Mouse (Mus musculus) megakaryocyte, embryonic 14.5 days (primary cell): ENCODE results near the gene Cldn9. TPM values are rescaled to one million over a fixed set of nuclear protein-coding genes. Genes with fewer than 3 reads are reported as not detected.
A peak's percentile ranks its signal among the peaks of the same experiment; 100 is the strongest.

ENCODE experiments used
- H3K27me3 ChIP-seq: replicated peaks from 2 replicates; pipeline ENCODE3; 2012; ENCODE audit warnings: inconsistent platforms
- H3K36me3 ChIP-seq: replicated peaks from 2 replicates; pipeline ENCODE3; 2012; ENCODE audit warnings: low read length, inconsistent platforms, mixed read lengths
- H3K4me1 ChIP-seq: 2 replicates; pipeline ENCODE4 v1.6.1; 2012; ENCODE audit warnings: inconsistent platforms
- H3K4me3 ChIP-seq: replicated peaks from 2 replicates; pipeline ENCODE3; 2012; ENCODE audit warnings: moderate library complexity, mild to moderate bottlenecking, inconsistent platforms
- H3K9me3 ChIP-seq: 2 replicates; pipeline ENCODE4 v1.6.1; 2012; ENCODE audit warnings: inconsistent platforms
- FLI1 ChIP-seq: IDR thresholded peaks from 2 replicates; pipeline ENCODE4 v1.6.1; 2012; ENCODE audit warnings: low read length, inconsistent platforms, mixed read lengths
- GATA1 ChIP-seq: IDR thresholded peaks from 3 replicates; pipeline ENCODE4 v1.6.1; 2012; ENCODE audit warnings: mixed read lengths, low read length, inconsistent platforms, borderline replicate concordance
- polyA plus RNA-seq: library from polyadenylated mRNA; stranded (reverse); fragments of >175 nt; gene quantifications from 2 replicates; pipeline ENCODE4 v1.2.3, GENCODE M21; 2012; ENCODE audit warnings: low replicate concordance; ENCODE audit not compliant: insufficient read depth

The Cldn9 gene
- polyA plus RNA-seq, 1 experiment = not detected

GRCm38 (mm10) chr17:23658450-23658849 lies 25.4 kb downstream of the Cldn9 start:
- H3K27me3 ChIP-seq = peaks cover 77% of the 10 kb centered on the region
- no peaks in the 10 kb centered on the region for H3K36me3 ChIP-seq
- peaks cover 19% of the 10 kb centered on the region for H3K4me1 ChIP-seq
- TF ChIP-seq GATA1 (no peak), FLI1 (no peak)
- H3K9me3 ChIP-seq = no peaks in the 10 kb centered on the region
- H3K4me3 ChIP-seq = no peak overlapping the region

GRCm38 (mm10) chr17:23654410-23654809 lies 29.4 kb downstream of the Cldn9 start:
- TF ChIP-seq GATA1 (no peak), FLI1 (no peak)
- H3K4me3 ChIP-seq = no peak overlapping the region
- no peaks in the 10 kb centered on the region for H3K9me3 ChIP-seq
- no peaks in the 10 kb centered on the region for H3K4me1 ChIP-seq
- peaks cover 46% of the 10 kb centered on the region for H3K27me3 ChIP-seq
- H3K36me3 ChIP-seq = no peaks in the 10 kb centered on the region

GRCm38 (mm10) chr17:23654001-23654400 lies 29.8 kb downstream of the Cldn9 start:
- H3K27me3 ChIP-seq = peaks cover 46% of the 10 kb centered on the region
- no peaks in the 10 kb centered on the region for H3K36me3 ChIP-seq
- H3K9me3 ChIP-seq = no peaks in the 10 kb centered on the region
- TF ChIP-seq GATA1 = no peak
- no peak overlapping the region for H3K4me3 ChIP-seq
- H3K4me1 ChIP-seq = no peaks in the 10 kb centered on the region

GRCm38 (mm10) chr17:23653324-23653723 lies 30.5 kb downstream of the Cldn9 start:
- peaks cover 43% of the 10 kb centered on the region for H3K27me3 ChIP-seq
- H3K9me3 ChIP-seq = no peaks in the 10 kb centered on the region
- H3K36me3 ChIP-seq = no peaks in the 10 kb centered on the region
- no peak for TF ChIP-seq GATA1
- TF ChIP-seq FLI1 = no peak
- no peak overlapping the region for H3K4me3 ChIP-seq
- no peaks in the 10 kb centered on the region for H3K4me1 ChIP-seq

GRCm38 (mm10) chr17:23651363-23651762 lies 32.5 kb downstream of the Cldn9 start:
- Histone ChIP-seq H3K9me3 (no peaks in the 10 kb centered on the region), H3K27me3 (peaks cover 39% of the 10 kb centered on the region), H3K4me3 (no peak overlapping the region), H3K36me3 (no peaks in the 10 kb centered on the region), H3K4me1 (no peaks in the 10 kb centered on the region)
- TF ChIP-seq FLI1 (no peak), GATA1 (no peak)

GRCm38 (mm10) chr17:23645894-23646293 lies 37.9 kb downstream of the Cldn9 start:
- TF ChIP-seq GATA1 (no peak), FLI1 (no peak)
- Histone ChIP-seq H3K9me3 (peaks cover 15% of the 10 kb centered on the region), H3K27me3 (peaks cover 47% of the 10 kb centered on the region), H3K4me1 (peaks cover 10% of the 10 kb centered on the region), H3K36me3 (no peaks in the 10 kb centered on the region), H3K4me3 (no peak overlapping the region)

- H3K4me1 ChIP-seq = peaks cover 10% of the 10 kb centered on the region
- peak within 1 kb of the TSS; percentile 89 for H3K4me3 ChIP-seq
- H3K9me3 ChIP-seq = peaks cover 15% of the 10 kb centered on the region
- no peaks in the 10 kb centered on the region for H3K36me3 ChIP-seq
- H3K27me3 ChIP-seq = peaks cover 51% of the 10 kb centered on the region
- no peak for TF ChIP-seq FLI1
- TF ChIP-seq GATA1 = no peak
These were observed 39.0 kb downstream of the Cldn9 start, which contains the start of gene Mmp25 for GRCm38 (mm10) chr17:23644613-23645495. Mmp25 (minus strand) TSS chr17:23645277.

Other genes starting within 250 kb of the Cldn9 start
- 0.01 TPM in 1 of 2 replicates, not detected in the other for gene Vmn2r117, start 204.3 kb downstream of the Cldn9 start, polyA plus RNA-seq
- 4.9 and 8.0 TPM in 2 replicates for gene Zfp213, start 119.8 kb downstream of the Cldn9 start, polyA plus RNA-seq
- 0.96 TPM in 1 of 2 replicates, not detected in the other for gene Zfp13, start 84.5 kb downstream of the Cldn9 start, polyA plus RNA-seq
- not detected in 2 replicates for gene Zscan10, start 83.2 kb downstream of the Cldn9 start, polyA plus RNA-seq
- not detected in 2 replicates for gene Mmp25, start 38.7 kb downstream of the Cldn9 start, polyA plus RNA-seq
- not detected in 2 replicates for gene Bicdl2, start 23.5 kb downstream of the Cldn9 start, polyA plus RNA-seq
- 263 and 516 TPM in 2 replicates for gene Hcfc1r1, start 10.4 kb downstream of the Cldn9 start, polyA plus RNA-seq
- 67.3 and 89.9 TPM in 2 replicates for gene Thoc6, start 10.1 kb downstream of the Cldn9 start, polyA plus RNA-seq
- 3.1 TPM in 1 of 2 replicates, not detected in the other for gene Tnfrsf12a, start 6.6 kb downstream of the Cldn9 start, polyA plus RNA-seq
- gene Cldn6, start 4.8 kb downstream of the Cldn9 start, polyA plus RNA-seq = 0.48 TPM in 1 of 2 replicates, not detected in the other
- gene 1520401A03Rik, start 38.8 kb upstream of the Cldn9 start, polyA plus RNA-seq = 0.22 TPM in 1 of 2 replicates, not detected in the other
- 43.9 and 71.2 TPM in 2 replicates for gene Pkmyt1, start 42.3 kb upstream of the Cldn9 start, polyA plus RNA-seq
- gene Paqr4, start 56.8 kb upstream of the Cldn9 start, polyA plus RNA-seq = 1.7 TPM in 1 of 2 replicates, not detected in the other
- not detected in 2 replicates for gene Kremen2, start 61.8 kb upstream of the Cldn9 start, polyA plus RNA-seq
- gene Flywch1, start 87.6 kb upstream of the Cldn9 start, polyA plus RNA-seq = 6.0 and 53.7 TPM in 2 replicates
- 17.2 and 29.2 TPM in 2 replicates for gene Flywch2, start 102.1 kb upstream of the Cldn9 start, polyA plus RNA-seq
- gene Srrm2, start 106.5 kb upstream of the Cldn9 start, polyA plus RNA-seq = 117 and 357 TPM in 2 replicates
- 484 and 719 TPM in 2 replicates for gene Elob, start 145.1 kb upstream of the Cldn9 start, polyA plus RNA-seq
- not detected in 2 replicates for gene Prss33, start 152.0 kb upstream of the Cldn9 start, polyA plus RNA-seq
- gene Prss32, start 159.8 kb upstream of the Cldn9 start, polyA plus RNA-seq = not detected in 2 replicates
- 0.28 TPM in 1 of 2 replicates, not detected in the other for gene Prss41, start 160.1 kb upstream of the Cldn9 start, polyA plus RNA-seq
- not detected in 2 replicates for gene Prss21, start 184.0 kb upstream of the Cldn9 start, polyA plus RNA-seq
- gene Dcpp1, start 196.8 kb upstream of the Cldn9 start, polyA plus RNA-seq = not detected in 2 replicates
- gene Dcpp2, start 196.9 kb upstream of the Cldn9 start, polyA plus RNA-seq = not detected in 2 replicates
- gene Dcpp3, start 233.4 kb upstream of the Cldn9 start, polyA plus RNA-seq = not detected in 2 replicates